Mouse (Mus musculus) frontal cortex, postnatal 14 days (tissue): ENCODE data around the gene Clk2.
"Not testable (repeated sequence)": the region's sequence is repeated elsewhere in the genome, so short reads cannot be mapped to it uniquely, and the experiment has no call there.

Source experiments
- DNase-seq, 2 experiments: peaks; one replicate each; pipeline ENCODE4 v3.0.0; 2022; ENCODE audit warnings: low spot score in 2 of 2

The Clk2 gene

DNA sequence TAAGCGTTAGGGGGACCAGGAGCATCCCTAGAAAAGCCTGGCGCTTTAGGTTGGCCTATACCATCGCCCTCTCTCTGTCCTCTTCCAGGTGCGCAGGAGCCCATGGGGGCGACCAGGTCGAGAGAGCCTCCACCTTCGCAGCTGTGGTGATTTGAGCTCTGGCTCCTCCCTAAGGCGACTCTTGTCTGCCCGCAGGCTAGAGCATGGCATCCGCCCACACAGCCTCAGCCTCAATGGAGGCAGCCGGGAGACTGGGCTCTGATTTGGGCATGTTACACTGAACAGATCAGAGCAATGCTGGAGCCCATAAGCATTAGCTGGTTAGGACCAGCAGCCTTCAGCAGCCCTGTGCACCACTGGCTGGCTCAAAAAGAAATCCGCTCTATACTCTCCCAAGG, 23.9 kb downstream of the Clk2 start:
- DNase-seq: no peak

DNA sequence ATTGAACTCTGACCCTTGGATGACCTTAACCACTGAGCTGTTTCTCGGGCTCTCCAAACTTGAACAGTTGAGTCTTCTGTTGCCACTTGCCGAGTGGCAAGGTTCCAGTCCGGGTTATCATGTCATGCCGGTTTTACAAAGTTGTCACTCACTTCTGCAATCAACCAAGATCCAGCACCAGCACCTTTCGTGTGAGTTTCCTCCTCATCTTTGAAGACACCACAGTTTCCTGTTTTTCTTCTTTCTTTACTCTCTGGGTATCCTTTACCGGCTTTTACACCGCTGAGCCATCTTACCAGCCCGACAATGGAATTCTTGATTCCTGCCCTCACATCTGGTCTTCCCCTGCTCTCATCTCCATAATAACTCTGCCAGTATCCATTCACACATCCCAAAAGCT, 25.8 kb downstream of the Clk2 start:
- no peak for DNase-seq

DNA sequence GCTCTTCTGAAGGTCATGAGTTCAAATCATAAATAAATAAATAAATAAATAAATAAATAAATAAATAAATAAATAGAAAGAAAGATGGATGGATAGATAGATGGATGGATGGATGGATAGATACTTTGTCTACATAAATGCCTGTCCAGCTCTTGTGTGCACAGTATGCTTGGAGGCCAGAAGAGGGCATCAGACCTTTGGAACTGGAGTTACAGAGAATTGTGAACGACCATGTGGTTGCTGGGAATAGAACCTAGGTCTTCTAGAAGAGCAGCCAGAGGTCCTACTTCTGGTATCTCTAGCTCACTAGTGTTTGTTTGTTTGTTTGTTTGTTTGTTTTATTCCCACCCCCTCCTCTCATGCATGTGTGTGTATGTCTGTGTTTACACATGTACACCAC, 28.8 kb downstream of the Clk2 start:
- DNase-seq: no peak

DNA sequence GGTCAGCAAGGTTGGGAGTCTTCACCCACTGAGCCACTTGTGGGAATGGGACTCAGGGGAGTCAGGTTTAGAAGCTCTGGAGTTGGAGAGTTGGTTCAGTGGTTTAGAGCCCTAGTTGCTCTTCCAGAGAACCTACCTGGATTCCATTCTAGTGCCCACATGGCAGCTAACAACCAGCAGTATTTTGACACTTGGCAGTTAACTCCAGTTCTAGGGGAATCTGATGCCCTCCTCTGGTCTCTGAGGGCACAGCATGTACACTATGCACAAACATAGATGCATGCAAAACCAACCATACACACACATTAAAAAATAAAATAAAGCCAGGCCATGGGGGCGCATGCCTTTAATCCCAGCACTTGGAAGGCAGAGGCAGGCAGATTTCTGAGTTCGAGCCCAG, 29.3 kb downstream of the Clk2 start:
- no peak for DNase-seq

- peak; percentile 74 to 76 for DNase-seq
Measured at GRCm38 (mm10) chr3:89195979-89196877, 31.6 kb downstream of the Clk2 start.

DNA sequence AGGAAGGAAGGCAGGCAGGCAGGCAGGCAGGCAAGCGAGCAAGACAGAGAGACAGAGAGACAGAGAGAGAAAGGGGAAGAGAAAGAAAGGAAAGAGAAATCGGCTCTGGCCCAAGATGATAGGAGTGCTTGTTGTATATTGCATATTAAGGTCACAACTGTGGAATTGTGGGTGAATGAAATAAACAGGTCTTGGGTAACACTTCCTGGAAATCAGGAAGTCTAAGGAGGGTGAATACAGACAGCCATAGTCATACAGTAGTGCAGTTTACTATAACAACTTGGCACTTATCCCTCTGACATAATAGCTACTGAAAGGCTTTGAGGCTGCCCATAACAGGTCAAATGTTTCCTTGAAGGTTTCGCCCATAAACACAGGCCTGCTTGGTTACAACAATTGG, 35.2 kb downstream of the Clk2 start:
- DNase-seq: no peak

GRCm38 (mm10) chr3:89202253-89203141, 37.9 kb downstream of the Clk2 start, which contains the start of gene Gba:
Gba (plus strand) TSS chr3:89202928.
- DNase-seq: peak; percentile 68 to 82

DNA sequence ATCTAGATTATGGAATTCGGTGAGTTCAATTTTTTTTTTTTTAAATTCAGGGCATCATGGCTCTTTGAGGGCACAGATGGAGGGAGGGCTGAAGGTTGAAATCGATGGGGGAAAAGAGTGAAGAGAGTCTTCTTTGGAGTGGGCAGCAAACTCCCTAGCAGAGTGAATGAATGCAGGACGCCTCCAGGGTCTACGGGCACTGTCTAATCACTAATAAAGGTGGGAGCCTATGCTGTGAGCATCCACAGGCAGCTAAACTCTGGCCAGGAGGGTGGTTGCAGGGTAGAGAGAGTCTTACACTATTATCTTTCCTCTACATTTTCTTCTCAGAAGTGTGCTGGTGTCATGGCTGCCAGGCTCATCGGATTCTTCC, 38.5 kb downstream of the Clk2 start:
- no peak for DNase-seq

GRCm38 (mm10) chr3:89206079-89206478, 41.5 kb downstream of the Clk2 start:
- DNase-seq: no peak

GRCm38 (mm10) chr3:89206695-89207094, 42.1 kb downstream of the Clk2 start:
- DNase-seq: no peak

GRCm38 (mm10) chr3:89208075-89208657, 43.6 kb downstream of the Clk2 start:
- DNase-seq: no peak

DNA sequence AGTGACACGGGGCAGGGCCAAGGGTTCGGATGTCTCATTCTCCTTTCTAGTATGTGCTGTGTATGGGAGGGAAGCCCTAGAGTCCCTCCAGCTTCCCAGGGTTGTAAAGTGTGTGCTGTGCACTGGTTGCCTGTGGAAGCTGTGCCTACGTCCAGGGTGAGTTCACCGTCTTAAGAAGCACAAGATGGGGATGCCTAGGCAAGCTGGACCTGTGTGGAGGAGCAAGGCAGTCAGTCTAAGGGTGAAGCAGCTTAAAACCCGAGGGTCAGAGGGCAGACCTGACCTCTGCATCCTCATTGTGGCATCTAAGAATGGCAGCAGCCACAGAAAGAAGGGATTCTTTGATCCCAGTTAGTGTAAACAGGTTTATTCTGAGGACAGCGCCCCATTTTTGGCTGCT, 44.1 kb downstream of the Clk2 start:
- no peak for DNase-seq

GRCm38 (mm10) chr3:89209731-89210130, 45.1 kb downstream of the Clk2 start:
- DNase-seq: no peak

DNA sequence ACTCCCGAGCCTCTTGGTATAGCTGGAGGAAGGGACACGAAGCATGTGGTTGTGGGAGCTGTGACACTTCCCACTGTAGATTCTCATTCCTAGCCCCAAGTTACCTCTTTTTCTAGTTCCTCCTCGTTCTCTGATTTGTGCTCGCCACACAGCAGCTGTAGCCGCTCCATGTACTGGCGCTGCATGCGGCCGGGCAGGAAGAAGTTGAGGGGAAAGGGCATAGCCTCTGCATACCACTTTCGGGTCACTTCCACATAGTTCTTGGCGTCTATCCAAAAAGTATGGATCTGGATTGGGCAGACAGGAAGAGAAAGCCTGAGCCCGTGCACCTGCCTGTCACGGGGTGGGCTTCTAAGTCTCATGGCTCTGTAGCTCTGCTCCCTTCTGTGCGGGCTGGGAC, 45.6 kb downstream of the Clk2 start:
- DNase-seq: no peak

GRCm38 (mm10) chr3:89210731-89211130, 46.1 kb downstream of the Clk2 start:
- DNase-seq: no peak

DNA sequence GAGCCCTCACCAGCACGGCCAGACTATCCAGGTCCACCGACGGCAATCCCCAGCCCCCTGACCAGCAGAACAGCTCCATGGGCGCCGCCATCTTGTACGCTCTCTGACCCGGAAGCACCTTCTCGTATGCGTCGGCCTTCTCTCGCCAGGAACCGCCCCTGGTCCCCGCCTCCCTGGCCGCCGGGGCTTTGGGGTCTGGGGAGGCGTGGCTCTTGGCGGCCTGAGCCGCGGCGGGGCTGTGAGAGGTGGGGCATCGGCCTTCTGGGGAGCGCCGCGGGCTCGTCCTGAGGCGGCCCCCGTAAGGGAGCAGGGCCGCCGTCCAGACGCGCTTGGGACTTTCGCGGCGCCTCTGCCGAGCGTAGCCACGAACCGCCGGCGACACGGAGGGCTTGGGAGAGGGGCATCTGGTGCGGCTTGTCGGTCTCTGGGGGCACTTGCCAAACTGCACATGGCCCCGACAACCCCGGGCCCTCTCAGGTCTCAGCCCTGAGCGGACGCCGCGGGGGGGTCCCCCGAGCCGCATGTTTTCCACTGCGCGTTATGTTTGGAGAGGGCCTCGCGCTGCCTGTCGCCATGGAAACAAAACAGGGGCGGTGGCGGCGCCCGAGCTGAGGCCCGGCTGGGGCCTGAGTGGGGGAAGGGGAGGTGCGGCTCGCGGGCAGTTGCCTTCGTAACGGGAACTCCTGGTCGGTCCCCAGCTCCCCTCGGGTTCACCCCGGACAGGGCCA, 49.4 kb downstream of the Clk2 start:
- DNase-seq: peak; percentile 81 to 86

DNA sequence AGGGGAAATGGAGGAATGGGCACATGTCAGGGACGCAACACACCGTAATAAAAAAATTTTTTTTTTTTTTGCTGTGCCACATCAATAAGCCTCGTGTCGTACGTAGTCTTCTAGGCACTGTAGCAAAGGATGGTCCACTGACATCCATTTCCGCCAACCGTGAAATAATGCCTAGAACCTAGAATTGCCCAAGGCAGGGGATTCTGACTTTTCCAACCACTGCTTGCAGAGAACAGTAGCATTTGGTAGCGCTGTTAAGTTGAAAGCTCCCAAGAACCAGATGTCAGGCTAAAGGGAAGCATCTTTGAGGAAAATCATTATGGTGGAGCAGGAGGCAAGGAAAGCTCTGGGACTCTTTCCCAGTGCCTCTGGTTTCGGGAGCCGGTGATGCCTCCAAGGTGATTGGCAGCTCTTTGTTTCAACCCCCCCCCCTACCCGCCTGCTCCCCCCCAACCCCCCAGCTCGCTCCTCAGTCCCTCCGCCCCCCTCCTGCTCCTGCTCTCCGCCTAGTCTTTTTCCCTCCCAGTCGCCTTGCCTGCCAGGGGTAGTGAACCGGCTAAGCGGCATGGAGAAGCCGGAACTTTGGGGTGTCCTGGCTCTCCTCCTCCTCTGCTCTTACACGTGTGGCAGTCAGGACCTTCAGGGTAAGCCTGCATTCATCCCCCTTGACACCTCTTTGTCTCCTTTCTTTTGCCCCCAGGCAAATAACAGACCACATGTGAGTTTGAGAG, 50.3 kb downstream of the Clk2 start, which contains the start of gene Thbs3:
Gene Thbs3 (plus strand): TSS at position 500 of the 731 bp plus-strand sequence.
- no peak for DNase-seq

GRCm38 (mm10) chr3:89215853-89216252, 51.3 kb downstream of the Clk2 start:
- DNase-seq: peak in 1 of 2 experiments; percentile 77

DNA sequence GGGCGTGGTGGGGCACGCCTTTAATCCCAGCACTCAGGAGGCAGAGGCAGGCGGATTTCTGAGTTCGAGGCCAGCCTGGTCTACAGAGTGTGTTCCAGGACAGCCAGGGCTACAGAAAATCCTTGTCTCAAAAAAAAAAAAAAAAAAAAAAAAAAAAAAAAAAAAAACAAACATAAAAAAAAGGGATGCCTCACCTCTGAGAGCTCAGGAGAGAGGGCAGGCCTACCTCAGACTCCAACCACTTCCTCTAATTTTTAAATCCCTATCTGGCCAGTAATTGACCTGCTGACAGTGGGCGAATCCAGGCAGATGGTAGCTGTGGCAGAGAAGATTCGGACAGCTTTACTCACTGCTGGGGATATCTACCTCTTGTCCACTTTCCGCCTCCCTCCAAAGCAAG, 51.8 kb downstream of the Clk2 start:
- not testable (repeated sequence) for DNase-seq

DNA sequence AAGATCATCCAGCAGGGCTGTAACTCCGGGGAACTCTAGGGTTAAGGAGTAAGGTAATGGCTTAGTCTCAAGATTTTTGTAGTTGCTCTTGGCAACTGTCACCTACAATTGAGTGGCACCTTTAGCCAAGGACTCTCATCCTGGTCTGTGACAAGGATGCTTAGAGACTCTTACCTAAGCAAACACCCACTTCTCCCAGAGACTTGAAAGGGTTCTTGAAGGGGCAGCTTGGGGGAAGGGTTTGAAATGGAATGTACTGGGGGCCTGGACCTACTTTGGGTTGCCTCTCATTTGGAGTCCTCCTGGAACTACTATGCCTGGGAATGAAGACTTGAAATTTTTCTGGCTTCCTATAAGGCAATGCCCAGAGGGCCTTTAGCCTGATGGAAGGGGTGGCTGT, 53.7 kb downstream of the Clk2 start:
- DNase-seq: no peak

DNA sequence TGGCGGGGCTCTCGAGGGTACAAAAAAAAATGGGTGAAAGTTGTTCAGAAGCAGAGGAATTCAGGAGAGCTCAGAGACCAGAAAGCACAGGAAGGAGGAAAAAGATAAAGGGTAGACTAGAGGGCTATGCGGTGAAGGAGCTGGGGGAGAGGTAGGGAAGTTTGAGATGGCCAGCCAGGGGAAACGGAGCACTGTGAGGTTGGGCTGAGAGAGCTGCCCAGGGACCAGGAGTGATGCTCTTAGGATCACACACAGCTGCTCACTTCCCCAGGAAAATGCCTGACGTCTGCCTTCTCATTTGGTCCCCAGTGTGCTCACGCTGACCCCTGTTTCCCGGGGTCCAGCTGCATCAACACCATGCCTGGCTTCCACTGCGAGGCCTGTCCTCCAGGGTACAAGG, 55.0 kb downstream of the Clk2 start:
- no peak for DNase-seq
